Mouse (Mus musculus) thymus, adult 2 months (tissue): ENCODE results near the gene AL732309.1.

Source experiments
- CTCF ChIP-seq: fragments of 200-500 bp; IDR thresholded peaks from 2 replicates; pipeline ENCODE4 v1.5.1; 2012; ENCODE audit warnings: mild to moderate bottlenecking, control low read depth, low read length, moderate library complexity, borderline replicate concordance; ENCODE audit not compliant: control insufficient read depth, poor library complexity, insufficient read depth; ENCODE audit errors: extremely low read depth
- POLR2A ChIP-seq: fragments of 200-500 bp; IDR thresholded peaks from 2 replicates; pipeline ENCODE4 v1.6.1; 2012; ENCODE audit warnings: mild to moderate bottlenecking, low read length, control low read depth, moderate library complexity; ENCODE audit not compliant: control insufficient read depth, poor library complexity, insufficient read depth; ENCODE audit errors: extremely low read depth

DNA sequence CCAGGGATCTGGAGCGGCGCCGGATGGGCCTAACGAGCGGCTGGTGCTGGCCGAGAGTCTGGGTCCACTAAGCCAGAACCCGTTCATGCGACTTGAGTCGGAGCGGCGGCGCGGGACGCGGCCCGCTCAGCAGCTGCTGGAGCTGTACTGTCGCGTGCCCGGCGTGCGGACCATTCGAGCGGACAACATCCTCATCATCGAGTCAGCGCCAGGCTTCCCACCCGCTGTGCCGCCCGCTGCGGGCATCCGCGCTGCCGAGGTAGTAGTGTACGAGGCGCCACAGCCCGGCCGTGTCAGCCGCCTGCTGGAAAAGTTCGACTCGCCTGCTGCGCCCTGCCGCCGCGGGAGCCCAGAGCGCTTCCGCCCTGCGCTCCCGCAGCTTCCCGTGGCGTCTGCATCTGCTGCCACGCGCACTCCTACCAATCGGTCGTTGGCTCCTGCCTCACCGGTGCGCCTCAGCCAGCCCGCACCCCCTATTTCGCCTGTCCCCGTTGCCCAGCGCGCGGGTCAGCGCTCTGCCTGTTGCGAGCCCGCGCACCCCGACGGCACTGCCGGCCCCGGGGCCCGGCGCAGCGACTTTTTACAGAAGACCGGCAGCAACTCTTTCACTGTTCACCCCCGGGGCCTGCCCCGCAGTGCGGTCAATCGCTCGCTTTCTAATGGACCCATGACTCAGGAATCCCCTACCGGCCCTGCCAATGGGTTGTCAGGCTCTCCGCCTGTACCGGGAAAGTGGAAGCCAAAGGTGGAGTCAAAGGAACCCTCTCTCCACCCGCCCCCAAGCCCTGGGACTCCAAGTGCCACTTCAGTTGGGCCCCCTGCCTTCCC lies 16.3 kb upstream of the AL732309.1 start:
- TF ChIP-seq CTCF, result no peak
- no peak for TF ChIP-seq POLR2A
